Mouse (Mus musculus) liver (tissue): ENCODE measurements at regions not wholly inside any gene's neighbourhood (a gene's known extent, or its start where the extent isn't known, plus 50 kb on each side); places are given as distances from the start of the nearest gene placed in this dataset.
"Not testable (repeated sequence)": the region's sequence is repeated elsewhere in the genome, so short reads cannot be mapped to it uniquely, and the experiment has no call there.

Experiments used
- DNase-seq: peaks from one replicate; pipeline ENCODE4 v3.0.0-alpha.2; 2020; ENCODE audit warnings: mixed read lengths

DNA sequence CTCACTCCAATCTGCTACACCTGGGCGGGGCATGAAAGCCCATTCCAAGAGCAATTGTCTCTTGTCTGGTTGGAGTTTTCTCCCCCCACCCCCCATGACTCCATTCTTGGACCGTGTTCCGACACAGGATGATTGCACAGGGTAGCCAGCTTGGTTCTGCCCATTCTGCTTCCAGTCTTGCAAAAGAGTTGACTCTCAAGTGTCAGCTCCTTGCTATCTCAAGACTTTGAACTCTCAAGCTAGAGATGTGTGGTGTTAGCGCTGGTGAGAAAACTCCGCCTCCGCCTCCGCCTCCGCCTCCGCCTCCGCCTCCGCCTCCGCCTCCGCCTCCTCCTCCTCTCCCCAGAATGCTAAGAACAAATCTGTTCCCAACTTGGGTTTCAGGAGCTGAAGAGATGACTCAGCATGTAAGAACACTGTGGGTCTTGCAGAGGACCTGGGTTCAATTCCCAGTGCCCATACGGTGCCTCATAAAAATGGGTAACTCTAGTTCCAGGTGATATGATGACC is 135.1 kb downstream of the Bcat1 start:
- no peak for DNase-seq

DNA sequence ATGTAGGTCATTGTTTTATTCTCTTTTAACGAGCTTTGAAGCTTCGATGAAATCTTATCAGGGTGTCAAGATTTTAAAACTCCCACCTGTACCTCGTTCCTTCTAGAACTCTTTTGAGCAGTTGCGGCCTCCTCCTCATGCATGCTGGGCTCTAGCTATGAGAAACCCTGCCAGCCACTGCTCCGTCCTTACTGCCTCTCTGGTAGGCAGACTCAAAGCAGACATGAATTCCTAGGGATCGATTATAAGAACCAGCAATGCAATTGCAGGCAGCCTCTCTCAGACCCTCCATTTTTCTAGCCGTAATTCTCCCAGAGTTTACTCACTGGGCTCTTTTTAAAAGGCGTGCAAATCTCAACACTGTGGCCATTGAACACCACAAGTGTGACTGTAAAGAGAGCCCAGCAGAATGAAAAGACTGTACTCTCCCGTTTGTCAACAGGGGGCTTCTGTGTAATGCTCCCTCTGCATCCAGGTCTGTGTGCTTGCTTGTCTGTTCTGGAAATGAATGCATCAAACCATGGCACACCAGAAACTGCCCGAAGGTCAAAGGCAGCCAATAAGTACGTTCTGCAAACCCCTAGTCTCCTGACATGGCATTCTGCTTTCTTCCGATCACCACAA is 137.3 kb downstream of the Bcat1 start:
- DNase-seq: no peak

DNA sequence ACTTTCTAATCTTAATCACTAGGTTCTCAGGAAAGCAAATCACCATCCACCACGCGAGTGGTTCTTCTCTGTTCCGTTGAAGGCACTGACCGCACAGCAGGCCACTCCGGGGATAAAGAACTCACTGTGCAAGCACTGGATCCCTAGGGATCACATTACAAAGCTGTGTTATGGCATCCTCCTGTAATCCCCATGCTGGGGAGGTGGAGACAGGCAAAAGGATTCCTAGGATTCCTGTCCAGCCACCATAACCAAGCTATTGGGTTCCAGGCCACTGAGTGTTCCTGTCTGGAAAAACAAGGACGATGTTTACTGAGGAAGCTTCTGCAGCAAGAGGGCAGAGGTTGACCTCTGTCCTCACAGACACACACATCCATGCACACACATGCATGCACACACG is 138.8 kb downstream of the Bcat1 start:
- DNase-seq: no peak

DNA sequence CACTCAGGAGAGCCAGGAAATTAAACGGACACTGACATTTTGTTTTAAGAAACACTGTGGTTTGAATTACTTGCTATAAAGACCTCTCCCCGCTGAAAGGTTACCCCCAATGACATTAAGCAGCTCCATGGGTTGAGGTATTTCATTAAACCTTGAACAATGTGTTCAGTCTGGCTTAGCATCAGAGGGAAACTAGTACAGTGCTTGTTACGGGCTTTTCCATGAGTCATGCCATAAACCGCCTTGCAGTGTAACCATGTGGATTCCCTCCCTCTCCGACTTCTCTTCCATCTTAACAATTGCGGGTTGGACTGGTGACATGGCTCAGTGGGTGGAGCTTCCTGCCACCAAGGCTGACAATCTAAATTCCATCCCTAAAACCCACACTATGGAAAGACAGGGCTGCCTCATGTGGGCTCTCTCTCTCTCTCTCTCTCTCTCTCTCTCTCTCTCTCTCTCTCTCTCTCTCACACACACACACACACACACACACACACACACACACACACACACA is 142.2 kb downstream of the Bcat1 start:
- DNase-seq: no peak

DNA sequence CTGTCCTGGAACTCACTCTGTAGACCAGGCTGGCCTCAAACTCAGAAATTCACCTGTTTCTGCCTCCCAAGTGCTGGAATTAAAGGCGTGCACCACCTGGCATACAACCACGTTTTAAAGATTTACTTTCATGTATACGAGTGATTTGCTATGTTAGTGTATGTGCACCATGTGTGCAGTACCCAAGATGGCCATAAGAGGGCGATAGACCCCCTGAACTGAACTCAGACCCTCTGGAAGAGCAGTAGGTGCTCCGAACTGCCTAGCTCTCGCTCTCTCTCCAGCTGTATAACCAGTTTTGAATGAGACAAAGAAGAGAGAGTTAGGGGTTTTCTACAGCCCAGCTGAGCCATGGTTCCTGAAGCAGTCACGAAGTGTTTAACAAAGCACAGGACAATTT is 143.6 kb downstream of the Bcat1 start:
- DNase-seq: no peak

DNA sequence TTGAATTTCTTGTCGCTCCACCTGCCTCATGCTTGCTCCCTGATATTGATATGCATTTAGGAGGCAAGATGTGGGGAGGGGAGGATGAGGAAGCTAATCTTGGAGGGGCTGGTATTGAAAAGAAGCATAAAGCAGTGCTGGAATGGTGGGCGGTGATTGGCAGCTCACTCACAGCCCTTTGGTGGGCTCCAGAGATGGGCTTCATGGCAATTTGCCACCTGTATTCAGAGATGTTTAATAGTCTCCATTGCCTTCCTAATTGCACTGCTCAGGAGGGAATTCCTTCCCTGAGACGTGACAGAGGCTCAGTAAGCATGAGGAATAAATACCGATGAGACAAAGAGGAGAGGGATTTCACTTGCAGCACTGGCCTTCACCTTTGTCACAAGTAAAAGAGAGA is 146.0 kb downstream of the Bcat1 start:
- DNase-seq: no peak

DNA sequence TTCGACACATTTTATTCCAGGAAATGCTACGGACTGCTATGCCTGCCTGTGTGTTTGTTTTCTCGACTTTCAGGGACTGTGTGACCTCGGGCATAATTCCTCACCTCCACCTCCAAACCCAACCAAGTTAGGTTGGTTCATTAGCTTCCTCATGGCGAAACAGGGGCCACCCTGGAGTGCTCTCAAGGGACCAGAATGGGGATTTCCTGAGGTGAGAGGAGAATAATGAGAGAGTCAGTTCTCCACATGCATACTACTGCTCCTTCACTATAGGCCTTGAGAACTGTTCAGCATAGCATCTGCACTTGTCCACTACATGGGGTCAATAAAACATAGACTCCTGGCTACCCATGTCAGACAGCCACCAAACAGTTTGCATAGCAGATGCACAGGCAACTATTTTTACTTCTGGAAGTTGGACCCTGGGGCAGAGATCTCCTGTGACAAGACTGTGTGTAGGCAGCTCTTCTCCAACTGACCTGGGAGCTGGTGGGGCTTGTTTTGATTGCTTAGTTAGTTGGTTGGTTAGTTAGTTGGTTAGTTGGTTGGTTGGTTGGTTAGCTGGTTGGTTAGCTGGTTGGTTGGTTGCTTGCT is 146.6 kb downstream of the Bcat1 start:
- no peak for DNase-seq

DNA sequence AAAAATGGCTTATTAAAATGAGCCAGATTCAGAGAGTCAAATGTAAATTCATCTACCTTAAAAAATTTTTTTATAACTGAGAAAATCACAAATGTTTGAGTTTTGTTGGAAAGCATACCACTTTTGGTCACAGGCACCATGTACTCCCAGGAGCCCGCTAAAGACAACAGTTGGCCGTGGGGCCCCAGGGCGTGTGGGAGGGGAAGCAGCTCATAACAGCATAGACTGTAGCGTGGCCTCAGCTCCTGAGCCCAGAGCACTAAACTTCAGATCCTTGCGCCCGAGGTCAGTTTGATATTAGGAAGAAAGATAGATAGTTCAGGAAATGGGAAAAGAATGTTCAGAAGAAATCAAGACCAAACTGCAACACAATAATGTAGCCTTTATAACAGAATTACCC is 145.8 kb upstream of the Sox5 start:
- DNase-seq: peak; percentile 15

DNA sequence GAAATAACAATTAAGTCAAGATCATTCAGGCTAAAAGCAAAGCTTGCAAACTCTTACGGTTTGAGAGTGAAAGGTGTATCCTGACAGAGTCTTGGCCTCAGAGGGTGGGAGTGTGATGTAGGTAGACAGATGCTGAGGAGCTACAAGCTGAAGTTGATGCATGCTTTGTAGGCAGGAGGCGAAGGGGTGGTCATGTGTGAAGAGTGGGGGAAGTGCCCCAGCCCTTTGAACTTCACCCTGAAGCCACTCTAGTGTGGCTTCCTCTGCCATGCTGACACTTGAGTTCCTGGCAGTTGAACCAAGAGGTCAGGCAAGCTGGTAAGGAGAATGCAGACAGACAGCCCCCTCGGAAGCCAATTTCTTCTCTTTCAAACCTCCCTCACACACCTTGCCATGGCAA is 141.0 kb upstream of the Sox5 start:
- no peak for DNase-seq

DNA sequence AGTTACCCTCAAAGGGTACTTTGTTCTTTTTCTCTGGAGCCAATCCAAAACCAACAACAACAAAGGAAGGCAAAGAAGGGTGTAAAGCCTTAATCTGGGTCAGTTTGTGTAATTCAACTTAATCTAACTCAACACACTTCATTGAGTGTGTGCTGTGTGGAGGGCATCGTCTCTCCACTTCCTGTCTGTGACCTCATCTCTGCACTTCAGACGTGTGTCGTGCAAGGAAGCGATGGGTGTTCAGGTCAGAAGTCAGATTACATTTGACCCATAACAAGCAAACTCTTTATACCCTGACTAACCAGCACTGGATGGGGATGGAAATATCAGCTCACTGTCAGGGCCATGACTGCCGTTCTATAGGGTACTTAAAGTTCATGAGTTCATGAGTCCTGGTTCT is 138.0 kb upstream of the Sox5 start:
- no peak for DNase-seq

DNA sequence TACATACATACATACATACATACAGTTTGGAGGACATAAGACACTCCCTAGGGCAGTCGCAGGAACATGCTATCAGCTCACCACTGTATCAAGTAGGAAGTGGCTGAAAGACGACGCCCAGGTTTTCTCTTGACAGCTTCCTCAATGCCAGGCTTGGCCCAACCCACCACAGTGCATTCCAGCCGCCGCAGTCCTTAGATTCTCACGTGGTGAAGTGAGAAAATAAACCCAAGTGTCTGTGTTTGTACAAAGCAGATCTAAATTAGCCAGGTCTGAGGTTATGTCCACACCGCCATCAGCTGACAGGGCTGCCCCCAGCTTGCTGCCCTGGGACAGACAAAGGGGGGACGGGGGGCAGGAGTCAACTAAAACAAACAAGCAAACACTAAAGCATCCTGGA is 135.4 kb upstream of the Sox5 start:
- DNase-seq: peak; percentile 38

DNA sequence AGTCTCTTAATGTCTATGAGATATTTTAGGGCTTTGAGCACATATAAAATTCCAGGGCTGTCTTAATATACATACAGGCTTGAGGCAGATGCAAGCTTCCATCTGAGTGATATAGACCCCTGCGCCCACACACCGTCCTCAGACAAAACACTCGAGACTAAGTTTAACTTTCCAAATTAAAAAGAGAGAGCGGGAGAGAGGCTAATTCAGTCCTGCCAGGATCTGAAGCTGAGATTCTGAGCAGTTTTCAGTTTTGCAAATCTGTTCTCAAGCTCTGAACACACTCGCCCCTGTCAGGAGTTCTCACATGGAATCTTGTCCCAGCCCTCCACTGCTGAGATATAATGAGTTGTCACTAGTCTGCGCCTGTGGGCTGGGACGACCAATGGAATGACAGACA is 130.0 kb upstream of the Sox5 start:
- no peak for DNase-seq

DNA sequence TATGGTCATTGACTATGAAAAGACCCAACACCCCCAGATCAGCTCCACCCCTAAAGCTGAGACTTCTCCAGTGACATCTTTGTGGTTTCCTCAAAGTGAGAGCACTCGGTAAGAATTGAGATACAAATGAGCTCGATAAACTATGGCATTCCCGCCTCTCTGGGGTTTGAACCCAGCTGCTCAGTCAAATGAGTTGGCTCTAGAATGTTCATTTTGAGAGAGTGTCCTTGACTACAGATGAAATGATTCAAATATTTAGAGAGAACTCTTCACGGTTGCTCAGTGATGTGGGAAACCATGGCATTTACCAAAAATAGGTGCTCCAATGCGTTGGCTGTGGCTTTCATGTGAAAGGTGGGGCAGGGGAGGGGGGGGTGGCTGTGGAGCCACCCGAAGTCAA is 128.6 kb upstream of the Sox5 start:
- DNase-seq: no peak

DNA sequence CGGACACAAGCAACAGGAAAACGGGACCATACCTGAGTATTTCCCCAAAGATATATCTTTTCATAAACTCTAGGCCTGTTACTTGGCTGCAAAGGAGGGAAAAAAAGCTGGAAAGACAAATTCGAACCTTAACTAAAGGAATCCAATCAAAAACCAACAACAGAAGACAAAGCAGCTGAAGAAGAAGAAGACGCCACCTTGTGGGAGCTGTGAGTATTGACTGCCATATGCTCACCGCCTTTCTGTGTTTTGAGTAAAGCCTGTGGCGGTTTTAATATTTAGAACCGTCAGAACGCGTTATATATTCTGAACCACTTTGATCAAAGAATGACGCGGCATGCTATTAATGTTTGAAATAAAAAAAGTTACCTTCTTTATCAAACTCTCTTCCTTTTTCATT is 126.9 kb upstream of the Sox5 start:
- no peak for DNase-seq

DNA sequence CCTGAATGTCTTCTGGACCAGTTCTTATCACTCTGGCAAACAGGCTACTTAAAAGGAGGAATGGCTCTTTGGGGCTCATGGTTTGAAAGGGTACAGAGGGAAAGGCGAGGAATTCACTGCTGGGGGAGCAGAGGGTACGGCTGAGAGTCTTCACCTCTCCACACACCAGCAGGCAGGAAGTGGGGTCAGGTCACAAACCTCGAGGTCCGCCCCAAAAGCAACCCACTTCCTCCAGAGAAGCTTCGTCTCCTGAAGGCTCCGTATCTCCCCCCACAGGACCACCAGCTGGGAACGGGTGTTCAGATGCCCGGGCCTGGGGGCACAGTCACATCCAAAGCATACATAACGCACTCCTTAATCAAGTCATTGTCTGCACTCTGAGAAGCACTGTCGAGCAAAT is 121.4 kb upstream of the Sox5 start:
- no peak for DNase-seq

DNA sequence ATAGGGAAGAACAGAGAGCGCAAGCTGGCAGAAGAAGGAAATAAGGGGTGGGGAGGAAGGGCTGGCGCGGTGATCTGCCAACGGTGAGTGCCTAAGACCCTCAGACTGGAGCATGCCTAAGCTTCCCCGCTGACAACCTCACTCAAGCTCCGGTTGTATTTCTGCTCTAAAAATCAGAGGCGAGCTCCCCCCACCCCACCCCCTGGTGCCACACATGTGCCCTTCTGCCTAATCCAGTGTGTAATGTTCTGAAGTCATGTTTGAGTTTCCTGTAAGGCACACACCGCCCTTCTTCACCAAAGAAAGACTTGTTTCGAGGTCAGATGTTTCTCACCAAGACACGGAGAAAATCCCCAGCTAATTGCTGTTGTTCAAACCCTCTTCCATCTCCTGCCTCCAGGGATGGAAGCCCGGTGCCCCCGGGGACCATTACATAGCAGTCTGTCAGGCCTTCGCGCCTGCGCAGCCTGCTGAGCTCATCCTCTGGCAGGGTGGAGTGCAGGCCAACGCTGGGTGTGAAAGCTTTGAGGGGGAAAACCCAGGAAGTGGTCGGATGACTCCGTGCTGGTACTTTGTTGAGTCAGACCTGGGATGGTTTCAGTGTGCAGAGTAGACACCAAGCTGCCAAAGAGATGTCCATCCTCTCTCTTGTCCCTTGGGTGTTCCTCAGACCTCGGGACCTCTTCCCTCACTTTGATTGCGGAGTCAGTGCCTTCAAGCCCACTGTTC is 120.7 kb upstream of the Sox5 start:
- peak; percentile 84 for DNase-seq

DNA sequence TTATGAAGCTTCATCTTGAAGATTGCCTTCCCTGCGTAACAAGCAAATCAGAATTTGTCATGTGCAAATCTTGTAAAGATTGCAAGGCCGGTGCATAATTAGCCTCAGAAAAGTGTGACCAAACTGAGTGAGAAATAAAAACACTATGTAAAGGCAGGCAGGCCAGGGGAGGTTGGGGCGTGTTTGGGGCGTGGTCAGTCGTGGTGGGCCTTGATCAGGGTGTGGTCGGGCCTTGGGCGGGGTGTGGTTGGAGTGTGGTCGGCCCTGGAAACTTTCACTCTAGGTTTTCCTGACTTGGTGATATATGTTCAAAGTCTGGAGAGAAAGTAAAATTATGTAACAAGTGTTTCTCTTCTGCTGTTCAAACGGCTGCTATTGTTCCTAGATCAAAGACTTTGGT is 120.0 kb upstream of the Sox5 start:
- peak; percentile 91 for DNase-seq

DNA sequence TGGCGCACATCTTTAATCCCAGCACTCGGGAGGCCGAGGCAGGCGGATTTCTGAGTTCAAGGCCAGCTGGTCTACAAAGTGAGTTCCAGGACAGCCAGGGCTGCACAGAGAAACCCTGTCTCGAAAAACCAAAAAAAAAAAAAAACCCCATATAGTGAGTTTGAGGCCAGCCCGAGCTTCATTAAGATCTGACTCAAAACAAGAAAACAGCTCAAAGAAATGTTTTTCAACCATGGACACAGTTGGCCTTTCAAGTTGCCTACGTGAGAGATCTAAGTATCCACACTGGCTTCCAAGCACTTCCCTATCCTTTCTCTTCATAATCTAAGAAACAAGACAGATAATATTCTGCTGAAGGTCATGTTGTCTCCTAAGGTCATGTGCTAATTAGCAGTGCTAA is 119.1 kb upstream of the Sox5 start:
- not testable (repeated sequence) for DNase-seq

DNA sequence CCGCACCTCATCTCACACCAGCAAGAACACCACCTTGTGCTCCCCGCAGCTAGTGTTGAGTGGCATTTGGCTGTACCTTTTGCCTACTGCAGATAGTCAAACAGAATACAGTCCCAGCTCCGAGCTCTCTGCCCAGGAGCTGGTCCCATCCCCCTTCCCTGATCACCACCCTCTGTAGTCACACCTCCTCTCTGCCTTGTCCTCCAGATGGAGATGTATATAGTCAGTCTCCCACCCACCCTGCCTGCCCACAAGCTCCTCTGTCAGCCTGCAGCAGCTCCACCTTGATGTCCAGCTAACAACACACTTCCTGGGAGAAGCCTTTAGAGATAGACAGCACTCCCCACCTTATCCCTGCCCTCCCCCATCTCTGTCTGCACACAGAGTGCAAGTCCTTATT is 115.7 kb upstream of the Sox5 start:
- no peak for DNase-seq

DNA sequence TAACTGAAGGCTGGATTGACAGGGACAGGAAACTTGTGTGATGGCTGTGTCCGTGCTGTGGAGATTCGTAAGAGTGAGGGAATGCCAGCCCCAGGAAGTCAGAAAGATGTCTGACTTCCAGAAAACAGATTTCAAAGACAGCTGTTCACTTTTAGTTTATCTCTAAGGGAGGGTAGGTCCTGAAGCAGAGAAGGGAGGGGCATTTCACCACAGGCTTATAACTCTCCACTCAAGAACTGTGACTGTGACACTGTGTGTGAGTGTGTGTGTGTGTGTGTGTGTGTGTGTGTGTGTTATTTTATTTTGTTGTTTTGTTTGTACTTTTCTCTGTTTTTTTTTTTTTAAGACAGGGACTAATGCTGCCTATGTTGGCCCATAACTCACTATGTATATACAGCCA is 109.1 kb upstream of the Sox5 start:
- DNase-seq: no peak

DNA sequence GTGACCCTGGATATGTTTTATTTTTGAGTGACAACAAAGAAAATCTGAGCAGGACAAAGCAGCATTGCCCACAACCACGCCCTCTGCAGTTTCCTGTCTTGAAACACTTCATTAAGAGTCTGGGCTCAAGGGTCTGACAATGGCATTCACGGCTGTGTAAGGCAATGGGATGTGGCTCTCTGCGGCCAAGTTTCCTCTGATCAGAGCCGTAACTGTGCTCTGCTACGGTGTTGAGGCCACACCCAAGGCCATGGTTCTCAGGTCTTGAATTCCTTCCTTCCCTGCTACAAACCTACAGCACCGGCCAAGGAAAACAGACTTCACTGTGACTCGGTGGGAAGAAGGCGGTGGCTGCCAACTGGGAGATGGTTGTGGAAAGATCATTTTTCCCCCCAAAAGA is 108.4 kb upstream of the Sox5 start:
- no peak for DNase-seq

DNA sequence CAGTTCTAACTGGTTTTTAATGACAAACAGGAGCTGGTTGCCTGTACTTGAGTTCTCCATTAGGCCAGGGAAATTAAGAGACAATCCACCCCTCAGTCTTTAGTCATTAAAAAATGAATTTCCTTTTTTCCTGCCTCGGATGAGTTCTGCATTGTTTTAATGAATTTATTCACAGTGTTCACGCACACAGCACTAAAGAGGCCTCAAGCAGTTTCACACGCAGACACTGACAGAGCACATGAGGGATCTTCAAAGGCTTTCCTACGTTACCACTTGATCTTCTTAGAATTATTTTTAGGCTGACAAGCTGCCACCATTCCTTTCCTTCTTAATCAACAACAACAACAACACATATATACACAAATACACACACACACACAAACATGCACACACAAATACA is 101.3 kb upstream of the Sox5 start:
- no peak for DNase-seq

DNA sequence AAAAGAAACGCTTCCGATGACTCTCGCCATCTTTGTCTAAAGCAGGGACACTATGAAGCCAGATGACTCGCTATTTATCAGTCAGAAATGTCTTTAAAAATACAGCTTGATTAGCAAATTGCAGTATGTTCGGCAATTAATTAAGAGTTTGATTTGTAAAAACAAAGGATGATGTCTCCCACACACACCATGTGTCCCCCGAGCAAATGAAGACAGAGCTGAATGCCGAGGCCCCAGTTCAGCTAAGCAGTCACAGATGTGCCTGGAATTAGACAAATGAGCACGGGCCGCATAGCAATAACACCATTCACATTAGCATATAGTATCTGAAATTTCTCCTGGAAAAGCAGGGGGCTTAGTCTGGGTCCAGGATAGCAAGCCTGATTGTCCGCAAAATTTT is 98.3 kb upstream of the Sox5 start:
- DNase-seq: no peak

DNA sequence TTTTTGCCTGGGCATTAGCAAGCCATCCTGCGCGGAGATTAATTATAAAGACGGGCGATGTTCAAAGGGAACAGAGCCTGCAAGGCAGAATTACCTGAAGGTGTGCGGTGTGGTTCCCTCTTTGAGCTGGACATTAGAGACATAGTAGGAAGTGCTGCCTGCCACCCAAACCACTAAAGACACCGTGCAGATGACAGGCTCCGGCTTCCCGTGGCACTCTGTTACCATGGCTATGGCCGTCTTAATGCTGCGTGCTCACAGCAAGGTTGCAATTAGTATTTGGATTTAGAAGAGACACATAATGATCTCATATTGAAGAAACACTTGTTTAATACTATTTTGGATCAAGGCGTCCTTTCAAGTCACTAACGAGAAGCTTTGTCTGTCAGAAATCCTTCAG is 95.0 kb upstream of the Sox5 start:
- DNase-seq: no peak
